Mouse (Mus musculus): ENCODE results near the gene Col18a1.

Col18a1 gene

GRCm38 (mm10) chr10:77182804-77183331 lies 16.5 kb upstream of the Col18a1 start:
- DNase-seq (ENCODE audit: low spot score): no peak

GRCm38 (mm10) chr10:77180110-77180509 lies 13.8 kb upstream of the Col18a1 start:
- no peak for DNase-seq (ENCODE audit: low spot score)

GRCm38 (mm10) chr10:77178691-77179090 lies 12.3 kb upstream of the Col18a1 start:
- DNase-seq (ENCODE audit: low spot score): no peak

- DNase-seq (ENCODE audit: low spot score): no peak
Observed at GRCm38 (mm10) chr10:77170400-77170799, 4.1 kb upstream of the Col18a1 start.

DNA sequence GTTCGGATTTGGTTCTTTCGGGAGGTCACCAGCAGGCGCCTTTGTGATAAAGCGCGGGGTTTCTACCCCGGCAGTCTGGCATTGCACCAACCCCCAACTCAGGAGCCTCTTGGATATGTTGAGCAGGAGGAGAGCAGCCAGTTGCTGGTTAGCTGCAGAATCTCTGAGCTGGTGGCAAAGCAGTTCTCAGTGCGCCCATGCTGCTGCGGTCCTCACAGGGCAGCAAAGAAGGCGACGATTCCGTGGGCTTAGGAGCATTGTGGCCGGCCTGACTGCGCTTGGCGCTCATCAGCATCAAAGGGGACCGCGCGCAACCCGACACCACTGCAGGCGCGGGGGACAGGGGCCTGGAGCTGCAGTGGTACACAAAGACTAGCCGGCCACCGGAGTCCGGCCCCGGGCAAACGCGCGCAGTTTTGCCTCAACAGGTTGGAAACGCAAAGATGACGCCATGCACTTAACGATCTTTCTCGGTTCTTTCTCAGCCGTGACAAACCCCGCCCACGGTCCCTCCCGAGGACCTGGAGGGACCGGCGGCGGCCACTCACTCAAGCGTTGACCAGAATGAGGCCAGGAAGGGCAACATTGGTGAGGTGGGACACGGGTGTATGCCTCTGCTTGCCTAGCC lies 916 bp downstream of the Col18a1 start:
- no peak for DNase-seq (ENCODE audit: low spot score)

DNA sequence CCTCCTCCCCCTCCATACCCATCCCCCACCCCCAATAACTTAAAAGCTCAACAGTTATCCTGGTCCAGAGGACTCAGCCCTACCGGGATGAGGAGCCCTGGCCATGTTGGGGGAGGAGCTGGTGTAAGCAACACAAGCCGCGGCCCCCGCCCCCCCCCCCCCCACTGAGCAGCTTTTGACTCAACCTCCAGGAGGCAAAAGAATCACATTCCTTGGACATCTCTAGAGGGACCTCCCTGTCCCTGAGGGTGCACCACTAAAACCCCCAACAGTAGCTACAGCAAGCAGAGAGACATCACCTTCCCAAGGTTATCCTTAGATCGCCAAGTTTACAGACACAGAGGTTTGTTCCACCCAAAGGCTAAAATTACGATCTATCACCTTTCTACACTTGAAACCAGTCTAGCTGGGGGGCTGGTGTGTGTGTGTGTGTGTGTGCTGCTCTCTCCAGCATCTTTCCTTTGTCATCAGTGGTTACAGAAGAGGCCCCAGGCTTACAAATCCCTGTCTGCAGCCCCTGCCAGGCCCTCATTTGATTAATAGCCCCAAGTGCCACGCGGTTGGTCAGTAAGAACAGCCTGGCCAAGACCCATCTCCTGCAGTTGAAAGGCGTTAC lies 1.8 kb downstream of the Col18a1 start:
- DNase-seq (ENCODE audit: low spot score): no peak

DNA sequence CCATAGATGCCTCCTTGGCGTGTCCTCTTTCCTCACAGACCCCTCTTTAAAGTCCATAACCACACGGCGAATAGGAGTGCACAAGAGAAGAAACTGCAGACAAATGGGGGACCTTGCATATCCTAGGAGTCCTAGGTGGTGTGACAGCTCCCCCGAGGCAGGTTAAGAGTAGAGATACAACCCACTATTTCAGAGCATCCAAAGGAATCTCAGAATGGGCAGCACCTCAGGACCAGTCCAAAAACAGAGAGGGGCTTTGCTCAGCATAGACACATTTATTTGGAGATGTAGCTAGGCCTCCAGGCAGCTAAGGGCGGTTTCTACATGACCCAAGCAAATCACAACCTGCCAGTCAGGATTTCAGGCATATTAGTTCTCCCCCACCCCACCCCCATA lies 2.3 kb downstream of the Col18a1 start:
- DNase-seq (ENCODE audit: low spot score): no peak

DNA sequence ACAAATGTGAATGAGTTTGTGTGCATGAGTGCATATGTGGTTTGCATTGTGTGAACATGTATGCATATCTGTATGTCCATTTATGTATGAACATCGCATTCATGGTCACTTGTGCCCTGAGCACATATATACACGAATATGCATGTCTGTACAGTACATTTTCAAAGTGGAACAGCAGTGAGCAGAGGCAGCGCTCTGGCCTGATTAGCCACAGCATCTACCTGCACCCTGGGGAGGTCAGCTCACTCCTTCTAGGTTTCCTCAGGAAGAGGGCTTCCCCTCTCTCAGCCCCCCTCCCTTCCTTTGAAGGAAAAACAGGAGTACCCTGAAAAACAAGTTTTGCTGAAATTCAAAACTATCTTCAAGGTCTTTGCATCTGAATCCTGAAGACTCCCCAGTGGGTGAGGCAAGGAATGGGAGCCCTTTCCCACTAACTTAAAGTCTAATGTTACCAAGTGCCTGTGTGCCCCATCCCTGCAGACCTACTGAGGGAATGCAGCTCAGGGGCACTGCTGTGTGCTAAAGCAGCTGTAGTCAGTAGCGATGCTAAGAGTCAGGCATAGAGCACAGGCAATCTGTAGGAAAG lies 2.9 kb downstream of the Col18a1 start:
- DNase-seq (ENCODE audit: low spot score): no peak

- no peak for DNase-seq (ENCODE audit: low spot score)
Observed at GRCm38 (mm10) chr10:77159573-77159972, 6.8 kb downstream of the Col18a1 start.

DNA sequence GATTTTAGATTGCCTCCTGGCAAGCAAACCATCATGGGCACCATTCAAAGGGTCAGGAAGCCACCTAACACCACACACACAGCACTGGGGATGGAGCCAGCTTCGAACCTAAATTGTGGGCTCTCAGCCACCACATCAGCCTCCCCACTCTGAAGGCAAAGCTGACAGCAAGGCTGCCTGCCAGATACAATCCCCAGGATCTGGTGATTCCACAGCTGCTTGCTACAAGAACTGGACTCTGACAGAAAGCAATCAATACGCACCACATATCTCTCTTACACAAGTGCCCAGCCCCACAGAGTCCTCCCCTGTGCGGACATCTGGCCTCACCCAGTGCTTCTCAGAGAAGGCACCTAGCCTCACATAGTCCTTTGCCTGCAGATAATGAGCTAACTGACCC lies 7.4 kb downstream of the Col18a1 start:
- no peak for DNase-seq (ENCODE audit: low spot score)

DNA sequence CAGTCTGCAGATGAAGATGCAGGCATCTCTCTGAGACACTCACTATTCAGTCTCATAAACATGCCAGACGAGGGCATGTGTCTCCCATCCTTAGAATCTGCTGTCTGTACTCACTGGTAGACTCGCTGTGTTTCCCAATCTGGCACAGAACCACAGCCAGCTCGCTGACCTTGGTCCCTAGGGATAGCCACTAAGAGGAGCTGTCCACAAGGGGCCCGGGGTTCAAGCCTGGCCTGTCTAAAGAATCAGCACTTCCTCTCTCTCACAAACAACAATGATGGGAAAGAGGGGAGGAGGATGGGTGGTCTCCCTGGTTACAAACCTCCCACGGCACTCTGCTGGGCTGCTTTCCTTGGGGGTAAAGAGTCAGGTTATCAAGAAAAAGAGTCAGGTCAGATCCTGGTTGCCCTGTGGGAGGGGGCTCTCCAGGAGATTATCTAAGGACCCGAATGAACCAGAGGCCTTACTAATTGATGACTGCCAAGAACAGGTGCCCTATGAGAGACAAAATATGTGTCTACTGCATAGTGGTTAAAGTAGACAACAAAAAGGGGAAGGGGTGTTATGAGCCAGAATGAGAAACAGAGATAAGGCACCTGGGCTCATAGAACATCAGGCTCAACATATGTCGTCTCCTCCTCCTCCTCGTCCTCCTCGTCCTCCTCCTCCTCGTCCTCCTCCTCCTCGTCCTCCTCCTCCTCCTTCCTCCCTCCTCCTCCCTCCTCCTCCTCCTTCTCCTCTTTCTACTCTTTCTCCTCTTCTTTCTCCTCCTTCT lies 8.9 kb downstream of the Col18a1 start:
- no peak for DNase-seq (ENCODE audit: low spot score)

DNA sequence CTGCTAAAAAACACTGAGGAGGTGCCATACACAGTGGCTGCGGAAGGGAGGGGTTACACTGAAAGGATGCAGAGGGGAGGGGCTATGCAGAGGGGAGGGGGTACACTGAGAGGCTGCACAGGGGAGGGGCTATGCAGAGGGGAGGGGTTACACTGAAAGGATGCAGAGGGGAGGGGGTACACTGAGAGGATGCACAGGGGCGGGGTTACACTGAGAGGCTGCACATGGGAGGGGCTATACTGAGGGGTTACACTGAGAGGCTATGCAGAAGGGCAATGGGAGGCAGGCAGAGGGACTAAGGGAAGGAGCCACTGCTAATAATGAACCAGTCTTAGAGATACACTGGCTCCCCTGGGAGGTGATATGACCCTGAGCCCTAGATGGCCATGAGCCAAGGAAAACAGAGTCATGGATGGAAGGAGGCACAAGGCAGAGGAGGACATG lies 14.1 kb downstream of the Col18a1 start:
- DNase-seq (ENCODE audit: low spot score): no peak

GRCm38 (mm10) chr10:77151551-77152002 lies 14.8 kb downstream of the Col18a1 start:
- no peak for DNase-seq (ENCODE audit: low spot score)

DNA sequence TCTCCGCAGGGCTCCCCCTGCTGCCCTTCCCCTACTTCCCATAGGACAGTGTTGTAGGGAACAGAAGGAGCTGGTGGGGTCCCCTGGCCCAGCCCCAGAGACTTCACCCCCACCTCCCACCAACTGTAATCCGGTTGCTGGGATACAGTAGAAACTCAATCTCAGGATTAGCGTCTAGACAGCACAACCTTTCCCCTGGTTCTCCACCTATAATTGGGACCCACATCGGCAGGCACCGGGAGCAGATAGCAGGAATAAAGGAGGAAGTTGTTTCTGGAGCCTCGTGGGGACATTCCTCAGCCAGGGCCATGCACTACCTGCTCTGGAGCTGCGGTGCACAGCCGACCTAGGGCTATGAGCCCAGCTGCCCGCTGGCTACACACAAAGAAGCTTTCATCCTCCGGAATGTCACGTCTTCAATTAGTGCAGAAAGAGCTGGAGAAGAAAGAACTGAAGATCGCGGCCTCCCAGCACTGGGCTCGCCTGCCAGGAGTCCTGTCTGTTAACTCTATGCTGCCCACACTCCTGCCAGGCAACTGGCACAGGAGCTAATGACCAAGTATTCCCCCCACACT lies 15.3 kb downstream of the Col18a1 start:
- no peak for DNase-seq (ENCODE audit: low spot score)

- DNase-seq (ENCODE audit: low spot score): no peak
Observed at GRCm38 (mm10) chr10:77150016-77150415, 16.3 kb downstream of the Col18a1 start.

DNA sequence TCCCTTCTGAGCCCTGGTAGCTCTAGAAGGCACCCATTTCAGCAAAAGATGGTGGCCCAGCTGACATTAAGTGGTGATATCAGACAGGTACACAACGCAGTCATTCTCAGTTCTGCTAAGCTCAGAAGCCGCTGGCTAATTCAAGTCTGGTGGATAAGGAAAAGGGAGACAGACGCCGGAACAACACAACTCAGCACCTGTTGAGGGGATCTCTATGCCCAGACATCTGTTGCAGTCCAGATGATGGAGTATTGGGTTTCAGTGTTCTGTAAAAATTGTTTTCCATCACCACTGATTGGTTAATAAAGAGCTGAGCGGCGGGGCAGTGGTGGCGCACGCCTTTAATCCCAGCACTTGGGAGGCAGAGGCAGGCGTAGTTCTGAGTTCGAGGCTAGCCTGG lies 18.8 kb downstream of the Col18a1 start:
- no peak for DNase-seq (ENCODE audit: low spot score)

DNA sequence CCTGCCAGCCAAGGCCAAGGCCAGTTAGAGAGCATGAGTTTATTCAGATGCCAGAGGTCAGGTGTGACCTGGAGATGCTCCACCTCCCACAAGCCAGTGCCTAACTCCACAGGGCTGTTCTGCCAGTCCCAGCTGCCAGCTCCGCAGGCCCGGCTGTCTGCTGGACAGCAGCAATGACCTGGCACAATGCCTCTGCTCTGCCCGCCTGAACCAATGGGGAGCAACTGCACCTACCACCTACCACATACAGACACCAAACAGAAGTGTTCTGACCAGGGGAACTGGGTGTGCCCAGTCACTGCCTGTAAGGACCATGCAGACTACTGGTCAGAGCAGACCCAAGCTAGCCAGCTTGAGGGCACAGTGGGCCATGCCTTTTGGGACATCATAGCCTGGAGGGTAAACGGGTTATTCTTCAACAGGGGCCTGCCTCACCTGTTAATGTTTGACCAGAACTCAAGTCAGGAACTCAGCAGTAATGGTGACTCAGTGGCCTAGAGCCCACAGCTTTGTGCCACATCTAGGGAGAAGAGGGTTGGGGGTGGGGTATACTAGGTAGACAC lies 19.4 kb downstream of the Col18a1 start:
- DNase-seq (ENCODE audit: low spot score): no peak

- DNase-seq (ENCODE audit: low spot score): no peak
Observed at GRCm38 (mm10) chr10:77145946-77146345, 20.4 kb downstream of the Col18a1 start.

DNA sequence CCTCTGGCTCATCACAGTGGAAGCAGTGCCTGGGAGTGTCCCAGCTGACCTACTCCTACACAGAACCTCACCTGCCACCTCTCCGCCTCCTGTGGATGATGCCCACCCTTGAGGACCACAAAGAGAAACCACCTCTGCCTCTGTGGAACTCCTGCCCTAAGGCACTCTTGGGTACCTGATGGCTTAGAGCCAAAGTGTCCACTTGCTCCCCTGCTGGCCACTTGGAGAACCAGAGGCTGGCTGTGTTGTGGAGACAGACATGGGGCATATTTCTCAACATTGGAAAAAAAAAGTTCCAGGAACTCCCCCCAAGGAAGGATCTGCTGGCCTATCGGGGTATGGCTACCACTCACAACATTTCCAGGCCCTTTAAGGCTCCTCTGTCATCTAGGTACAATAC lies 22.0 kb downstream of the Col18a1 start:
- DNase-seq (ENCODE audit: low spot score): no peak

GRCm38 (mm10) chr10:77142328-77142727 lies 24.0 kb downstream of the Col18a1 start:
- DNase-seq (ENCODE audit: low spot score): no peak

GRCm38 (mm10) chr10:77138304-77138703 lies 28.0 kb downstream of the Col18a1 start:
- no peak for DNase-seq (ENCODE audit: low spot score)

GRCm38 (mm10) chr10:77136205-77136604 lies 30.1 kb downstream of the Col18a1 start:
- no peak for DNase-seq (ENCODE audit: low spot score)
